Comparison of ENCODE assay signal across 11 mouse cellular contexts in the genomic region with DNA sequence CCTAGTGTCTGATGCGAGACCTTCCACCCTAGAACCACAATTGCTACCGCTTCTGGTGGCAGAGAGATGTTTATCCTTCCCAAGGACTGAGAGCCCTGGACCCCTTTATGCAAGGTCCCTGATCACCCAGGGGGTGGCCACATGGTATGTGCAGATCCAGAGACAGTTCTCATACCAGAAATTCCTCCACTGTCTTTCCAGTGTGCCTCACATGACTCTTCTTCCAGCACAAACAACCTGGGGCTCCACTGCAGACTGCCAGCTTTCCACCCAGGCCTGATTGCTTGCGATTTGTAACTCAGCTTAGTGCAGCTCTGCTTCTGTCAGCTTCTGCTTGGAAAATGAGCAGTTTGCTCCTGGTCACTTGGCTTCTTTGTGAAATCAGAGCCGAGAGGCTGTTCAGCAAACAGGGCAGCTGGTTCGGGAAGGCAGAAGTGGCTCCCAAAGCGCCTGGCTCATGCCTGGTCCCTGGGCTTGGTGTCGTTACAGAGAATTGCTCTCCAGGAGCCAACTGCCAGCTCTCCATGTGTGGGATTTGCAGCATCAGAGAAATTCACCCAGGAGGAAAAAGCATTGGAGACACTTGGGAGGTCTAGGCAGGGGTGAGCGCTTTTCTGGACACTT.
DNase-seq lines count a peak whose midpoint lies in the region; ATAC-seq and TF ChIP-seq lines count a peak whose summit lies in the region.
"Had no signal": no experiment of that assay in that cellular context is flagged by ENCODE, and none has a peak within 500 bp of the region (broad histone marks: within the 10 kb centered on the region; RNA-seq: fewer than 3 reads in every experiment).

No protein-coding gene starts in this region.

- no peak for ATAC-seq in heart, embryonic 14.5 days (ENCODE audit: insufficient number of reproducible peaks, insufficient read depth, low FRiP score, low read depth)
- no peak for ATAC-seq in midbrain, postnatal 0 days (ENCODE audit: low FRiP score)
- ATAC-seq in embryonic facial prominence, embryonic 13.5 days (ENCODE audit: insufficient number of reproducible peaks, insufficient read depth, low FRiP score, low TSS enrichment, low read depth) = 0 out of 2 replicates have a peak, but pooled peaks have one; percentile 32
- no peak for ATAC-seq in cerebellum, adult (ENCODE audit: insufficient number of reproducible peaks, low FRiP score, low TSS enrichment)
- ATAC-seq: inflammation-experienced regulatory T-cells, adult 6 months had no signal

- 0 out of 4 replicates have a peak overlapping the region, but pooled peaks of 1 of the 2 experiments have one; percentile 22 for H3K27ac ChIP-seq in heart, embryonic 14.5 days (replicated peaks in 1 of 2; ENCODE audit: control insufficient read depth in 1 of 2, insufficient read depth in 1 of 2, low read depth in 2 of 2, low read length in 2 of 2)
- H3K27ac ChIP-seq in midbrain, embryonic 10.5 days (replicated peaks) = peak overlapping the region; percentile 42
- no peak overlapping the region; the same call in 1 of the 2 replicates for H3K27ac ChIP-seq in midbrain, postnatal 0 days (ENCODE audit: low read depth, low read length)
- H3K27ac ChIP-seq in embryonic facial prominence, embryonic 13.5 days = no peak overlapping the region; the same call in none of the 2 replicates

- no peak for DNase-seq in heart, adult 8-10 months (ENCODE audit: low spot score)
- DNase-seq in midbrain, embryonic 10.5 days (ENCODE audit: low spot score) = peak; percentile 14
- DNase-seq in midbrain, postnatal 0 days (ENCODE audit: low spot score) = no peak
- peak; percentile 49 for DNase-seq in thymus, postnatal 14 days
- DNase-seq in spleen, adult 18-20 months = no peak
- DNase-seq: right cerebral cortex, postnatal 4 days had no signal

- H3K9me3 ChIP-seq in heart, embryonic 14.5 days (ENCODE audit: control insufficient read depth, low read length) = no peaks in the 10 kb centered on the region
- no peaks in the 10 kb centered on the region for H3K9me3 ChIP-seq in midbrain, embryonic 10.5 days (replicated peaks)
- no peaks in the 10 kb centered on the region for H3K9me3 ChIP-seq in midbrain, postnatal 0 days (ENCODE audit: low read length)
- H3K9me3 ChIP-seq in embryonic facial prominence, embryonic 13.5 days = no peaks in the 10 kb centered on the region

- WGBS in heart, embryonic 14.5 days = 43% methylated on average over 8 of the region's 8 CpGs
- 62% methylated on average over 8 of the region's 8 CpGs for WGBS in midbrain, embryonic 10.5 days
- 60% methylated on average over 8 of the region's 8 CpGs for WGBS in midbrain, postnatal 0 days
- WGBS in embryonic facial prominence, embryonic 13.5 days = 40% methylated on average over 8 of the region's 8 CpGs

- no peak overlapping the region for H3K9ac ChIP-seq in heart, embryonic 14.5 days (ENCODE audit: low read length)
- no peak overlapping the region for H3K9ac ChIP-seq in midbrain, postnatal 0 days (replicated peaks; ENCODE audit: low read length, poor library complexity, severe bottlenecking)
- H3K9ac ChIP-seq in embryonic facial prominence, embryonic 13.5 days = peak overlapping the region; percentile 51

- peaks cover 12 to 16% of the 10 kb centered on the region in 2 experiments for H3K4me1 ChIP-seq in heart, embryonic 14.5 days (ENCODE audit: control insufficient read depth in 2 of 2, insufficient read depth in 2 of 2, low read length in 2 of 2)
- peaks cover 15% of the 10 kb centered on the region for H3K4me1 ChIP-seq in midbrain, embryonic 10.5 days
- no peaks in the 10 kb centered on the region for H3K4me1 ChIP-seq in midbrain, postnatal 0 days (ENCODE audit: insufficient read depth, low read length)
- peaks cover 28% of the 10 kb centered on the region for H3K4me1 ChIP-seq in embryonic facial prominence, embryonic 13.5 days

- TF ChIP-seq CTCF in midbrain, postnatal 0 days (IDR thresholded peaks at IDR 0.05) = no peak

- no peaks in the 10 kb centered on the region for H3K36me3 ChIP-seq in heart, embryonic 14.5 days (ENCODE audit: control insufficient read depth, insufficient read depth, low read length)
- H3K36me3 ChIP-seq in midbrain, embryonic 10.5 days = no peaks in the 10 kb centered on the region
- no peaks in the 10 kb centered on the region for H3K36me3 ChIP-seq in midbrain, postnatal 0 days (ENCODE audit: insufficient read depth, low read length)
- H3K36me3 ChIP-seq in embryonic facial prominence, embryonic 13.5 days = no peaks in the 10 kb centered on the region

- no peak overlapping the region for H3K4me3 ChIP-seq in heart, embryonic 14.5 days (ENCODE audit: control insufficient read depth in 1 of 2, insufficient read depth in 1 of 2, low read depth in 1 of 2, low read length in 2 of 2)
- H3K4me3 ChIP-seq in midbrain, embryonic 10.5 days = no peak overlapping the region
- H3K4me3 ChIP-seq in midbrain, postnatal 0 days (ENCODE audit: low read depth, low read length) = no peak overlapping the region
- H3K4me3 ChIP-seq in embryonic facial prominence, embryonic 13.5 days = no peak overlapping the region

- no peaks in the 10 kb centered on the region for H3K27me3 ChIP-seq in heart, embryonic 14.5 days (ENCODE audit: control insufficient read depth, insufficient read depth, low read length)
- H3K27me3 ChIP-seq in midbrain, embryonic 10.5 days (ENCODE audit: low read depth, poor library complexity, severe bottlenecking) = peaks cover 9% of the 10 kb centered on the region; the same call in 1 of the 2 replicates
- no peaks in the 10 kb centered on the region for H3K27me3 ChIP-seq in midbrain, postnatal 0 days (ENCODE audit: insufficient read depth, low read length)
- no peaks in the 10 kb centered on the region for H3K27me3 ChIP-seq in embryonic facial prominence, embryonic 13.5 days

- H3K4me2 ChIP-seq in heart, embryonic 14.5 days (ENCODE audit: low read length) = peak overlapping the region; percentile 14; the same call in 1 of the 2 replicates
- H3K4me2 ChIP-seq in midbrain, postnatal 0 days (ENCODE audit: low read depth, low read length, poor library complexity, severe bottlenecking) = no peak overlapping the region
- H3K4me2 ChIP-seq in embryonic facial prominence, embryonic 13.5 days = no peak overlapping the region
- H3K4me2 ChIP-seq: midbrain, embryonic 11.5 days had no signal

Comparison
In these comparisons a context has a peak if more than half of its experiments do, and no peak if none do; other contexts are left out.
1. DNase-seq: peak in midbrain, embryonic 10.5 days (single experiment) and thymus, postnatal 14 days (single experiment); none in heart, adult 8-10 months (single experiment), midbrain, postnatal 0 days (single experiment) and spleen, adult 18-20 months (0 of 2).